Mouse (Mus musculus): ENCODE measurements around the gene Otop2. TPM values are rescaled to one million over a fixed set of nuclear protein-coding genes. Genes with fewer than 3 reads are reported as not detected.

Gene Otop2
- polyA plus RNA-seq, 1 experiment from 2014 or later, result not detected

- H3K4me3 ChIP-seq (ENCODE audit: low read depth, low read length), result no peak overlapping the region
- H3K4me1 ChIP-seq (ENCODE audit: control insufficient read depth, insufficient read depth, low read length), result no peaks in the 10 kb centered on the region
- 75% methylated on average over 1 of the region's 1 CpGs for WGBS
- no peak overlapping the region for H3K9ac ChIP-seq (ENCODE audit: low read length)
- H3K27me3 ChIP-seq (ENCODE audit: control insufficient read depth, insufficient read depth, low read length), result no peaks in the 10 kb centered on the region
- DNase-seq (ENCODE audit: low spot score) (no peak), ATAC-seq (ENCODE audit: insufficient read depth, low FRiP score, low TSS enrichment) (no peak)
- H3K4me2 ChIP-seq (ENCODE audit: low read depth), result no peak overlapping the region
- H3K36me3 ChIP-seq (ENCODE audit: control insufficient read depth, insufficient read depth, low read length), result no peaks in the 10 kb centered on the region
- H3K27ac ChIP-seq (ENCODE audit: low read depth, low read length), result no peak overlapping the region
- H3K9me3 ChIP-seq (ENCODE audit: control insufficient read depth, low read length), result no peaks in the 10 kb centered on the region
Measured at GRCm38 (mm10) chr11:115290314-115290713, 16.6 kb upstream of the Otop2 start.

GRCm38 (mm10) chr11:115290919-115291318, 16.0 kb upstream of the Otop2 start:
- 90% methylated on average over 6 of the region's 6 CpGs for WGBS
- H3K9me3 ChIP-seq (ENCODE audit: control insufficient read depth, low read length), result no peaks in the 10 kb centered on the region
- ATAC-seq (ENCODE audit: insufficient read depth, low FRiP score, low TSS enrichment), result no peak
- H3K4me1 ChIP-seq (ENCODE audit: control insufficient read depth, insufficient read depth, low read length), result no peaks in the 10 kb centered on the region
- no peaks in the 10 kb centered on the region for H3K36me3 ChIP-seq (ENCODE audit: control insufficient read depth, insufficient read depth, low read length)
- DNase-seq (ENCODE audit: low spot score), result no peak
- no peak overlapping the region for H3K27ac ChIP-seq (ENCODE audit: low read depth, low read length)
- H3K4me3 ChIP-seq (ENCODE audit: low read depth, low read length), result no peak overlapping the region
- H3K4me2 ChIP-seq (ENCODE audit: low read depth), result no peak overlapping the region
- H3K9ac ChIP-seq (ENCODE audit: low read length), result no peak overlapping the region
- no peaks in the 10 kb centered on the region for H3K27me3 ChIP-seq (ENCODE audit: control insufficient read depth, insufficient read depth, low read length)

GRCm38 (mm10) chr11:115291503-115291902, 15.5 kb upstream of the Otop2 start:
- Histone ChIP-seq H3K27ac (ENCODE audit: low read depth, low read length) (no peak overlapping the region), H3K4me2 (ENCODE audit: low read depth) (no peak overlapping the region), H3K9me3 (ENCODE audit: control insufficient read depth, low read length) (no peaks in the 10 kb centered on the region), H3K4me1 (ENCODE audit: control insufficient read depth, insufficient read depth, low read length) (no peaks in the 10 kb centered on the region), H3K36me3 (ENCODE audit: control insufficient read depth, insufficient read depth, low read length) (no peaks in the 10 kb centered on the region), H3K4me3 (ENCODE audit: low read depth, low read length) (no peak overlapping the region), H3K9ac (ENCODE audit: low read length) (no peak overlapping the region), H3K27me3 (ENCODE audit: control insufficient read depth, insufficient read depth, low read length) (no peaks in the 10 kb centered on the region)
- 85% methylated on average over 10 of the region's 10 CpGs for WGBS
- no peak for DNase-seq (ENCODE audit: low spot score)
- no peak for ATAC-seq (ENCODE audit: insufficient read depth, low FRiP score, low TSS enrichment)

GRCm38 (mm10) chr11:115292631-115293375, 14.2 kb upstream of the Otop2 start:
- H3K27me3 ChIP-seq (ENCODE audit: control insufficient read depth, insufficient read depth, low read length), result 0 out of 2 replicates have a peak, but pooled peaks cover 3% of the 10 kb centered on the region
- H3K27ac ChIP-seq (ENCODE audit: low read depth, low read length), result no peak overlapping the region
- 75% methylated on average over 14 of the region's 14 CpGs for WGBS
- no peaks in the 10 kb centered on the region for H3K9me3 ChIP-seq (ENCODE audit: control insufficient read depth, low read length)
- no peak overlapping the region for H3K4me2 ChIP-seq (ENCODE audit: low read depth)
- H3K4me3 ChIP-seq (ENCODE audit: low read depth, low read length), result no peak overlapping the region
- peaks cover 3% of the 10 kb centered on the region; the same call in 1 of the 2 replicates for H3K4me1 ChIP-seq (ENCODE audit: control insufficient read depth, insufficient read depth, low read length)
- DNase-seq (ENCODE audit: low spot score) (no peak), ATAC-seq (ENCODE audit: insufficient read depth, low FRiP score, low TSS enrichment) (no peak)
- H3K9ac ChIP-seq (ENCODE audit: low read length), result no peak overlapping the region
- no peaks in the 10 kb centered on the region for H3K36me3 ChIP-seq (ENCODE audit: control insufficient read depth, insufficient read depth, low read length)

DNA sequence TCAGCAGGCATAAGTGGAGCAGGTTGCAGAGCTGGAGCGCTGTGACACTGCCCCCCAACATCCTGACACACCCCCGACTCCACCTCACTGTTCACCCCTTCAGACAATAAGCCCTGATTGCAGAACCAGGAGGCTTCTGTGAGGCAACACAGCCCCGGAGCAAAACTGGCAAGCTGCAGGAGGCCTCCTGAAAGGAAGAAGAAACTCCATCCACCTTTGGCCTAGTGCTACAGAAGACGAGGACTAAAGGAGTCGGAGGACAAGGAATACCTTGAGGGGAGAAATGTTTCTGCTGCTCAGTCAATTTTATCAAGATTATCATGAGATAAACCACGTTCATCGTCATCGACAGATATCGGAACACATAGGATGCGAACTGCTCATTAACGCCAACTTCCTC, 11.0 kb upstream of the Otop2 start:
- Histone ChIP-seq H3K4me1 (ENCODE audit: control insufficient read depth, insufficient read depth, low read length) (peaks cover 3% of the 10 kb centered on the region; the same call in 1 of the 2 replicates), H3K9ac (ENCODE audit: low read length) (no peak overlapping the region), H3K4me2 (ENCODE audit: low read depth) (no peak overlapping the region), H3K4me3 (ENCODE audit: low read depth, low read length) (no peak overlapping the region), H3K27me3 (ENCODE audit: control insufficient read depth, insufficient read depth, low read length) (peaks cover 5% of the 10 kb centered on the region; the same call in 1 of the 2 replicates), H3K36me3 (ENCODE audit: control insufficient read depth, insufficient read depth, low read length) (no peaks in the 10 kb centered on the region), H3K9me3 (ENCODE audit: control insufficient read depth, low read length) (no peaks in the 10 kb centered on the region), H3K27ac (ENCODE audit: low read depth, low read length) (no peak overlapping the region)
- WGBS, result 90% methylated on average over 11 of the region's 11 CpGs
- DNase-seq (ENCODE audit: low spot score), result no peak
- ATAC-seq (ENCODE audit: insufficient read depth, low FRiP score, low TSS enrichment), result no peak

DNA sequence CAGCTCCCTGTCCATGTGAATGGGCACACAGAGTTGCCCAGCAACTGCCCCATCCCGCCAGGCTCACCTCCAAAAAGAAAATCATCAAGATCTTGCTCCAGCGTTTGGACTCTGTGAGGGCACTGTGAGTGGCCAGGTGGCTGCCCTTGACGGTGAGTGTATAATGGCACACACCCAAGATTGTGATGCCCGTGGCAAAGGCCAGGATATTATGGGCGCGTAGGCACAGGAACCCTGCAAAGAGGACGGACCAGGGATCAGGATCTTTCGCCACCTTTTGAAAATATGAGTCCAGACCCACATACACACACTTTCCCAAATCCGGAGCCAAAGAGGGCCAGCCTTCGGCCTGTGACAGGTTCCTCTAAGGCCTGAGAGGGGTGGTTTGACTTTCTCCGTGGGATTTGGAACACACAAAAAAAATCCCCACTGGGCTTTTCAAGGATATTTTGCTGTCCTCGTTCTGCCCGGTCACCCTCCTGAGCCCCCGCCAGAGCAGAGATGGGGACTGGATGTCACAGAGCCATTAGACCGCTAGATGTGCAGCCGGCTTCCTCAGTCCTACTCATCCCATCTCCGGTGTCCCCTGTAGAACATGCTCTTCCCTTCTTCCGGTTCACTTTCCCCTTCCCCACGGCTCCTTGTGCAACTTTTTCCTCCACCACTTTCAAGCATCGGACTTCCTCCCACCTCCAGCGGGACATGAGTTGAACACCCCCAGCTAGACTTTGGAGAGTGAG, 10.3 kb upstream of the Otop2 start:
- ATAC-seq (ENCODE audit: insufficient read depth, low FRiP score, low TSS enrichment), result no peak
- H3K9ac ChIP-seq (ENCODE audit: low read length), result peak overlapping the region; percentile 55; the same call in 1 of the 2 replicates
- peaks cover 3% of the 10 kb centered on the region; the same call in 1 of the 2 replicates for H3K4me1 ChIP-seq (ENCODE audit: control insufficient read depth, insufficient read depth, low read length)
- no peak for DNase-seq (ENCODE audit: low spot score)
- H3K36me3 ChIP-seq (ENCODE audit: control insufficient read depth, insufficient read depth, low read length), result no peaks in the 10 kb centered on the region
- WGBS, result 60% methylated on average over 21 of the region's 21 CpGs
- peak overlapping the region; percentile 73 for H3K4me2 ChIP-seq (ENCODE audit: low read depth)
- H3K27ac ChIP-seq (ENCODE audit: low read depth, low read length), result no peak overlapping the region
- H3K4me3 ChIP-seq (ENCODE audit: low read depth, low read length), result peak overlapping the region; percentile 41
- peaks cover 5% of the 10 kb centered on the region; the same call in 1 of the 2 replicates for H3K27me3 ChIP-seq (ENCODE audit: control insufficient read depth, insufficient read depth, low read length)
- H3K9me3 ChIP-seq (ENCODE audit: control insufficient read depth, low read length), result no peaks in the 10 kb centered on the region

GRCm38 (mm10) chr11:115297214-115297826, 9.6 kb upstream of the Otop2 start, which contains the start of gene Fads6:
Fads6 (minus strand) TSS chr11:115297663.
- peaks cover 3% of the 10 kb centered on the region; the same call in 1 of the 2 replicates for H3K4me1 ChIP-seq (ENCODE audit: control insufficient read depth, insufficient read depth, low read length)
- no peaks in the 10 kb centered on the region for H3K36me3 ChIP-seq (ENCODE audit: control insufficient read depth, insufficient read depth, low read length)
- under 1% methylated on average over 44 of the region's 44 CpGs for WGBS
- H3K4me2 ChIP-seq (ENCODE audit: low read depth), result peak within 1 kb of the TSS; percentile 73
- 0 out of 2 replicates have a peak, but pooled peaks have one; percentile 20 for ATAC-seq (ENCODE audit: insufficient read depth, low FRiP score, low TSS enrichment)
- peaks cover 5% of the 10 kb centered on the region; the same call in 1 of the 2 replicates for H3K27me3 ChIP-seq (ENCODE audit: control insufficient read depth, insufficient read depth, low read length)
- peak; percentile 62 for DNase-seq (ENCODE audit: low spot score)
- peak within 1 kb of the TSS; percentile 55 for H3K9ac ChIP-seq (ENCODE audit: low read length)
- no peaks in the 10 kb centered on the region for H3K9me3 ChIP-seq (ENCODE audit: control insufficient read depth, low read length)
- H3K4me3 ChIP-seq (ENCODE audit: low read depth, low read length), result peak within 1 kb of the TSS; percentile 41
- H3K27ac ChIP-seq (ENCODE audit: low read depth, low read length), result no peak within 1 kb of the TSS

DNA sequence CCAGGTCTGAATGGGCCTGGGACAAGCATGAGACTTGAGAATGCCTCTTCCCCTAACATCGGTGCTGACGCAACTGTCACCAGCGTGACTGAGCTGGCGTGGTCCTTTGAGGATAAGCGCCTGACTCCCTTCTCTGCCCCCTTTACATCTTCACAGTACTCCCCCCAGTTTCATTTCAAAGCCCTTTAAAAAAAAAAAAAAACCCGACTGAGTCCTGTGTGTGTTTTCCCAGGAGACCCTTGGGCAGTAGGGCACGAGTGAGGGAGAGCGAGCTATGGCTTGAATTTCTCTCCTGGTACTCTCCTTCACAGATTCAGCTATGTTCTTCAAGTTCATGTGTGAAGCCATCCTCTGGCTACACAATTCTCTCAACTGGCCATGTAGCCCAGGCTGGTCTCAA, 8.8 kb upstream of the Otop2 start:
- H3K36me3 ChIP-seq (ENCODE audit: control insufficient read depth, insufficient read depth, low read length), result no peaks in the 10 kb centered on the region
- no peak overlapping the region for H3K9ac ChIP-seq (ENCODE audit: low read length)
- H3K4me2 ChIP-seq (ENCODE audit: low read depth), result no peak overlapping the region
- H3K4me3 ChIP-seq (ENCODE audit: low read depth, low read length), result no peak overlapping the region
- ATAC-seq (ENCODE audit: insufficient read depth, low FRiP score, low TSS enrichment) (no peak), DNase-seq (ENCODE audit: low spot score) (no peak)
- no peak overlapping the region for H3K27ac ChIP-seq (ENCODE audit: low read depth, low read length)
- WGBS, result 64% methylated on average over 8 of the region's 8 CpGs
- peaks cover 5% of the 10 kb centered on the region; the same call in 1 of the 2 replicates for H3K27me3 ChIP-seq (ENCODE audit: control insufficient read depth, insufficient read depth, low read length)
- peaks cover 3% of the 10 kb centered on the region; the same call in 1 of the 2 replicates for H3K4me1 ChIP-seq (ENCODE audit: control insufficient read depth, insufficient read depth, low read length)
- H3K9me3 ChIP-seq (ENCODE audit: control insufficient read depth, low read length), result no peaks in the 10 kb centered on the region

Data from neural tube, embryonic 11.5 days (tissue).